ENCODE assay signal across 27 mouse cellular contexts in the genomic region with DNA sequence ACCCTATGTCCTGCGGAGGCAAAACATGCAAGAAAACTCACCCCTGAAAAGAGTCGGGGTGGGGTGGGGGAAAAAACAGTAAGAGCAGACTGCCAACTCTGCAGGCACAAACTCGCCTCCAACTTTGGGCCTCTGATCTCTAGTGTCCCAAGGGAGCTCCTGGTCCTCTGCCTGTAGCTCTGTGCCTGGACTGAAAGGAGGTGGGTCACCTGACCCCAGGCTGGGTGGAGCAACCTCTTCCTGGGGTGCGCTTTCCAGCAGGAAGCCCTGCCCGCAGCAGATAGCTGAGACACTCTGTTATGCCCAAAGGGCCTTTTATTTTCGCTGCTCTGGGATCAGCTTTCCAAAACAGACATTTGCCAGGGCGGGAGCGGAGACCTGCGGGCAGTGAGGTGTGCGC.
A peak's percentile ranks its signal among the peaks of the same experiment; 100 is the strongest.
DNase-seq lines count a peak whose midpoint lies in the region; ATAC-seq and TF ChIP-seq lines count a peak whose summit lies in the region.
"Had no signal": no experiment of that assay in that cellular context is flagged by ENCODE, and none has a peak within 500 bp of the region (broad histone marks: within the 10 kb centered on the region; RNA-seq: fewer than 3 reads in every experiment).

No protein-coding gene starts in this region.

- H3K4me1 ChIP-seq in kidney, postnatal 0 days (replicated peaks; ENCODE audit: insufficient read depth, low read length): peaks cover 8% of the 10 kb centered on the region; the same call in 1 of the 2 replicates
- peaks cover 24% of the 10 kb centered on the region for H3K4me1 ChIP-seq in limb, embryonic 10.5 days
- H3K4me1 ChIP-seq: liver, embryonic 15.5 days had no signal

- no peak overlapping the region for H3K4me3 ChIP-seq in kidney, postnatal 0 days (replicated peaks; ENCODE audit: low read depth, low read length)
- no peak overlapping the region for H3K4me3 ChIP-seq in limb, embryonic 10.5 days
- H3K4me3 ChIP-seq: erythroblast, embryonic 14.5 days; forebrain, embryonic 13.5 days; left cerebral cortex, adult 2 months; limb, embryonic 15.5 days; liver, embryonic 15.5 days; midbrain, embryonic 15.5 days; myocyte; neural tube, embryonic 13.5 days had no signal

- H3K4me2 ChIP-seq in kidney, postnatal 0 days (ENCODE audit: low read length): no peak overlapping the region
- H3K4me2 ChIP-seq: forebrain, embryonic 13.5 days; hindbrain, embryonic 14.5 days; limb, embryonic 15.5 days; liver, embryonic 15.5 days; midbrain, embryonic 15.5 days; neural tube, embryonic 13.5 days had no signal

- no peaks in the 10 kb centered on the region for H3K27me3 ChIP-seq in kidney, postnatal 0 days (ENCODE audit: insufficient read depth, low read length)
- no peaks in the 10 kb centered on the region for H3K27me3 ChIP-seq in limb, embryonic 10.5 days (ENCODE audit: low read depth, poor library complexity, severe bottlenecking)
- H3K27me3 ChIP-seq: forebrain, embryonic 13.5 days; limb, embryonic 15.5 days; liver, embryonic 15.5 days; midbrain, embryonic 15.5 days; neural tube, embryonic 13.5 days had no signal

- WGBS in kidney, postnatal 0 days: 47% methylated on average over 10 of the region's 10 CpGs
- 78% methylated on average over 10 of the region's 10 CpGs for WGBS in limb, embryonic 10.5 days

- H3K27ac ChIP-seq in kidney, postnatal 0 days: 0 out of 2 replicates have a peak overlapping the region, but pooled peaks have one; percentile 8
- peak overlapping the region; percentile 62; the same call in 1 of the 2 replicates for H3K27ac ChIP-seq in limb, embryonic 10.5 days
- H3K27ac ChIP-seq: forebrain, embryonic 13.5 days; hindbrain, embryonic 14.5 days; left cerebral cortex, adult 2 months; limb, embryonic 15.5 days; liver, embryonic 15.5 days; macrophage; midbrain, embryonic 15.5 days; neural tube, embryonic 13.5 days had no signal

- no peak for ATAC-seq in kidney, postnatal 0 days (replicated peaks; ENCODE audit: low FRiP score, low read depth)
- ATAC-seq: forebrain, embryonic 13.5 days; inflammation-experienced regulatory T-cells, adult 6 months; midbrain, embryonic 15.5 days had no signal

- no peak for TF ChIP-seq CTCF in kidney, postnatal 0 days (IDR thresholded peaks at IDR 0.05; ENCODE audit: low read depth)

- DNase-seq in adrenal gland, postnatal 10 days: peak; percentile 38
- DNase-seq in adrenal gland, adult 18-20 months (ENCODE audit: low spot score in 2 of 2): no peak
- peak; percentile 11 to 30 for DNase-seq in heart, adult 9 months (ENCODE audit: low spot score in 2 of 2)
- no peak for DNase-seq in heart, adult 8-10 months (ENCODE audit: low spot score)
- no peak for DNase-seq in kidney, postnatal 0 days (ENCODE audit: low spot score)
- no peak for DNase-seq in kidney, adult 8-10 months
- DNase-seq in limb, embryonic 10.5 days (ENCODE audit: low spot score): no peak
- DNase-seq: cerebellum, adult 11 months; cerebellum, adult 9-11 months; heart, postnatal 4 days; kidney, adult 9 months; kidney, postnatal 4 days; right cerebral cortex, adult 18-20 months; right cerebral cortex, postnatal 4 days; thymus, adult 18-20 months; thymus, postnatal 36 days had no signal

- H3K9ac ChIP-seq in kidney, postnatal 0 days (ENCODE audit: low read depth, low read length): no peak overlapping the region
- H3K9ac ChIP-seq: forebrain, embryonic 13.5 days; hindbrain, embryonic 14.5 days; limb, embryonic 15.5 days; liver, embryonic 15.5 days; midbrain, embryonic 15.5 days; neural tube, embryonic 13.5 days had no signal

- H3K9me3 ChIP-seq in kidney, postnatal 0 days (replicated peaks; ENCODE audit: low read length): no peaks in the 10 kb centered on the region
- H3K9me3 ChIP-seq in limb, embryonic 10.5 days (replicated peaks): no peaks in the 10 kb centered on the region
- H3K9me3 ChIP-seq: forebrain, embryonic 13.5 days; limb, embryonic 15.5 days; liver, embryonic 15.5 days; midbrain, embryonic 15.5 days; neural tube, embryonic 13.5 days had no signal

- H3K36me3 ChIP-seq in kidney, postnatal 0 days (ENCODE audit: insufficient read depth, low read length): no peaks in the 10 kb centered on the region
- H3K36me3 ChIP-seq in limb, embryonic 10.5 days: no peaks in the 10 kb centered on the region
- H3K36me3 ChIP-seq: limb, embryonic 15.5 days; liver, embryonic 15.5 days; midbrain, embryonic 15.5 days; neural tube, embryonic 13.5 days had no signal

Comparison
In these comparisons a context has a peak if more than half of its experiments do, and no peak if none do; other contexts are left out.
1. DNase-seq: peak in adrenal gland, postnatal 10 days (single experiment) and heart, adult 9 months (2 of 2); none in adrenal gland, adult 18-20 months (0 of 2), heart, adult 8-10 months (single experiment), kidney, postnatal 0 days (single experiment), kidney, adult 8-10 months (0 of 2) and limb, embryonic 10.5 days (single experiment).